Comparison of ENCODE assay signal across 9 mouse cellular contexts in genomic region chr1:98179030-98179429, GRCm38 (mm10).
DNase-seq lines count a peak whose midpoint lies in the region; ATAC-seq and TF ChIP-seq lines count a peak whose summit lies in the region.
"Had no signal": no experiment of that assay in that cellular context is flagged by ENCODE, and none has a peak within 500 bp of the region (broad histone marks: within the 10 kb centered on the region; RNA-seq: fewer than 3 reads in every experiment).

No protein-coding gene starts in this region.

- H3K27ac ChIP-seq in layer of hippocampus, adult 2 months, result no peak overlapping the region
- H3K27ac ChIP-seq in forebrain, embryonic 16.5 days (ENCODE audit: low read length), result no peak overlapping the region
- no peak overlapping the region for H3K27ac ChIP-seq in kidney, embryonic 16.5 days (ENCODE audit: low read length)
- H3K27ac ChIP-seq: embryonic facial prominence, embryonic 12.5 days had no signal

- no peak overlapping the region for H3K9ac ChIP-seq in forebrain, embryonic 16.5 days (replicated peaks; ENCODE audit: low read depth, low read length)
- H3K9ac ChIP-seq in kidney, embryonic 16.5 days (replicated peaks; ENCODE audit: low read length), result no peak overlapping the region
- H3K9ac ChIP-seq: embryonic facial prominence, embryonic 12.5 days had no signal

- H3K4me1 ChIP-seq in forebrain, embryonic 16.5 days (replicated peaks; ENCODE audit: control insufficient read depth, insufficient read depth, low read length), result peaks cover 14% of the 10 kb centered on the region
- H3K4me1 ChIP-seq in kidney, embryonic 16.5 days (ENCODE audit: insufficient read depth, low read length), result no peaks in the 10 kb centered on the region
- H3K4me1 ChIP-seq: embryonic facial prominence, embryonic 12.5 days had no signal

- no peaks in the 10 kb centered on the region for H3K27me3 ChIP-seq in forebrain, embryonic 16.5 days (replicated peaks; ENCODE audit: control insufficient read depth, insufficient read depth, low read length)
- H3K27me3 ChIP-seq in kidney, embryonic 16.5 days (ENCODE audit: insufficient read depth, low read length), result no peaks in the 10 kb centered on the region
- H3K27me3 ChIP-seq: embryonic facial prominence, embryonic 12.5 days had no signal

- H3K4me3 ChIP-seq in layer of hippocampus, adult 2 months, result no peak overlapping the region
- H3K4me3 ChIP-seq in forebrain, embryonic 16.5 days (replicated peaks; ENCODE audit: low read length), result no peak overlapping the region
- H3K4me3 ChIP-seq in kidney, embryonic 16.5 days (ENCODE audit: low read length), result no peak overlapping the region
- H3K4me3 ChIP-seq: embryonic facial prominence, embryonic 12.5 days had no signal

- H3K36me3 ChIP-seq in forebrain, embryonic 16.5 days (ENCODE audit: control insufficient read depth, insufficient read depth), result no peaks in the 10 kb centered on the region
- no peaks in the 10 kb centered on the region for H3K36me3 ChIP-seq in kidney, embryonic 16.5 days (ENCODE audit: insufficient read depth, low read length)
- H3K36me3 ChIP-seq: embryonic facial prominence, embryonic 12.5 days had no signal

- WGBS in forebrain, embryonic 16.5 days, result 38% methylated on average over 1 of the region's 1 CpGs
- WGBS in kidney, embryonic 16.5 days, result 31% methylated on average over 1 of the region's 1 CpGs

- peak; percentile 85 for TF ChIP-seq CTCF in layer of hippocampus, adult 2 months (conservative IDR thresholded peaks at IDR 0.05)

- peak; percentile 57 for ATAC-seq in forebrain, embryonic 16.5 days
- ATAC-seq in kidney, embryonic 16.5 days (ENCODE audit: low FRiP score, low TSS enrichment), result peak; percentile 39; the same call in 1 of the 2 replicates
- peak; percentile 85 for ATAC-seq in megakaryocyte-erythroid progenitor cell, adult 5-6 weeks (replicated peaks; ENCODE audit: low FRiP score, low TSS enrichment, poor library complexity, severe bottlenecking)

- H3K9me3 ChIP-seq in forebrain, embryonic 16.5 days (ENCODE audit: control insufficient read depth, low read length), result no peaks in the 10 kb centered on the region
- H3K9me3 ChIP-seq in kidney, embryonic 16.5 days (ENCODE audit: low read length), result no peaks in the 10 kb centered on the region
- H3K9me3 ChIP-seq: embryonic facial prominence, embryonic 12.5 days had no signal

- H3K4me2 ChIP-seq in forebrain, embryonic 16.5 days (ENCODE audit: low read length), result no peak overlapping the region
- no peak overlapping the region for H3K4me2 ChIP-seq in kidney, embryonic 16.5 days (replicated peaks; ENCODE audit: low read depth, low read length)
- H3K4me2 ChIP-seq: embryonic facial prominence, embryonic 12.5 days had no signal

- DNase-seq in layer of hippocampus, adult 2 months (ENCODE audit: low spot score in 2 of 2), result peak in 1 of 2 experiments; percentile 62
- DNase-seq in layer of hippocampus, adult 9-10 months (ENCODE audit: low spot score), result no peak
- DNase-seq in ES-CJ7 (ENCODE audit: low read depth, low spot score), result peak; percentile 56
- peak; percentile 62 for DNase-seq in adrenal gland, postnatal 25 days
- no peak for DNase-seq in Muller cell, postnatal 12 days (ENCODE audit: inconsistent ontology term)

Comparison
In these comparisons a context has a peak if more than half of its experiments do, and no peak if none do; other contexts are left out.
1. DNase-seq: peak in ES-CJ7 (single experiment) and adrenal gland, postnatal 25 days (single experiment); none in layer of hippocampus, adult 9-10 months (single experiment) and Muller cell, postnatal 12 days (single experiment).
2. Peak in every context shown above with its lines, with median percentiles within 50 percentile points of each other: ATAC-seq.